Mouse (Mus musculus): ENCODE results near the gene Nup160. TPM values are rescaled to one million over a fixed set of nuclear protein-coding genes. Genes with fewer than 3 reads are reported as not detected.

Gene Nup160
- polyA plus RNA-seq (2011; ENCODE audit: insufficient read depth, insufficient read length, low read depth, missing spikeins): 133 TPM in 2 replicates

GRCm38 (mm10) chr2:90677007-90677406 is at the start of gene Nup160:
Gene Nup160 (plus strand): TSS chr2:90677215.
- Histone ChIP-seq H3K9ac (ENCODE audit: low read depth, poor library complexity, severe bottlenecking) (no peak within 1 kb of the TSS), H3K27ac (ENCODE audit: insufficient read depth, low read length) (no peak within 1 kb of the TSS), H3K4me3 (ENCODE audit: low read depth, low read length) (no peak within 1 kb of the TSS), H3K36me3 (ENCODE audit: control insufficient read depth, insufficient read depth, low read length, poor library complexity, severe bottlenecking) (peaks cover 10% of the 10 kb centered on the region), H3K27me3 (ENCODE audit: control insufficient read depth, insufficient read depth, low read length, poor library complexity, severe bottlenecking) (no peaks in the 10 kb centered on the region; the same call in 1 of the 2 replicates), H3K9me3 (replicated peaks; ENCODE audit: control insufficient read depth, insufficient read depth, low read length, poor library complexity, severe bottlenecking) (no peaks in the 10 kb centered on the region), H3K4me1 (ENCODE audit: control insufficient read depth, insufficient read depth, low read length) (no peaks in the 10 kb centered on the region)
- TF ChIP-seq EP300 (IDR thresholded peaks at IDR 0.05; ENCODE audit: insufficient read depth, low read depth, low read length): no peak
- no peak for TF ChIP-seq CTCF (IDR thresholded peaks at IDR 0.05; ENCODE audit: low read depth, low read length)
- no peak for TF ChIP-seq POLR2A (IDR thresholded peaks at IDR 0.05; ENCODE audit: insufficient read depth, low read length)

GRCm38 (mm10) chr2:90628261-90628660 is 48.8 kb upstream of the Nup160 start:
- Histone ChIP-seq H3K4me3 (ENCODE audit: low read depth, low read length) (no peak overlapping the region), H3K27ac (ENCODE audit: insufficient read depth, low read length) (no peak overlapping the region), H3K9me3 (replicated peaks; ENCODE audit: control insufficient read depth, insufficient read depth, low read length, poor library complexity, severe bottlenecking) (no peaks in the 10 kb centered on the region), H3K36me3 (ENCODE audit: control insufficient read depth, insufficient read depth, low read length, poor library complexity, severe bottlenecking) (no peaks in the 10 kb centered on the region), H3K27me3 (ENCODE audit: control insufficient read depth, insufficient read depth, low read length, poor library complexity, severe bottlenecking) (no peaks in the 10 kb centered on the region), H3K4me1 (ENCODE audit: control insufficient read depth, insufficient read depth, low read length) (no peaks in the 10 kb centered on the region), H3K9ac (ENCODE audit: low read depth, poor library complexity, severe bottlenecking) (no peak overlapping the region)
- TF ChIP-seq CTCF (IDR thresholded peaks at IDR 0.05; ENCODE audit: low read depth, low read length) (no peak), EP300 (IDR thresholded peaks at IDR 0.05; ENCODE audit: insufficient read depth, low read depth, low read length) (no peak), POLR2A (IDR thresholded peaks at IDR 0.05; ENCODE audit: insufficient read depth, low read length) (no peak)

- no peaks in the 10 kb centered on the region for H3K36me3 ChIP-seq (ENCODE audit: control insufficient read depth, insufficient read depth, low read length, poor library complexity, severe bottlenecking)
- no peaks in the 10 kb centered on the region for H3K4me1 ChIP-seq (ENCODE audit: control insufficient read depth, insufficient read depth, low read length)
- no peaks in the 10 kb centered on the region for H3K9me3 ChIP-seq (replicated peaks; ENCODE audit: control insufficient read depth, insufficient read depth, low read length, poor library complexity, severe bottlenecking)
- H3K27ac ChIP-seq (ENCODE audit: insufficient read depth, low read length): no peak overlapping the region
- TF ChIP-seq EP300 (IDR thresholded peaks at IDR 0.05; ENCODE audit: insufficient read depth, low read depth, low read length): no peak
- no peak for TF ChIP-seq CTCF (IDR thresholded peaks at IDR 0.05; ENCODE audit: low read depth, low read length)
- TF ChIP-seq POLR2A (IDR thresholded peaks at IDR 0.05; ENCODE audit: insufficient read depth, low read length): no peak
- H3K27me3 ChIP-seq (ENCODE audit: control insufficient read depth, insufficient read depth, low read length, poor library complexity, severe bottlenecking): no peaks in the 10 kb centered on the region
- no peak overlapping the region for H3K9ac ChIP-seq (ENCODE audit: low read depth, poor library complexity, severe bottlenecking)
- no peak overlapping the region for H3K4me3 ChIP-seq (ENCODE audit: low read depth, low read length)
These were observed 47.5 kb upstream of the Nup160 start for GRCm38 (mm10) chr2:90629552-90629951.

- H3K36me3 ChIP-seq (ENCODE audit: control insufficient read depth, insufficient read depth, low read length, poor library complexity, severe bottlenecking): no peaks in the 10 kb centered on the region
- H3K9me3 ChIP-seq (replicated peaks; ENCODE audit: control insufficient read depth, insufficient read depth, low read length, poor library complexity, severe bottlenecking): no peaks in the 10 kb centered on the region
- no peak for TF ChIP-seq POLR2A (IDR thresholded peaks at IDR 0.05; ENCODE audit: insufficient read depth, low read length)
- TF ChIP-seq CTCF (IDR thresholded peaks at IDR 0.05; ENCODE audit: low read depth, low read length): no peak
- no peak for TF ChIP-seq EP300 (IDR thresholded peaks at IDR 0.05; ENCODE audit: insufficient read depth, low read depth, low read length)
- H3K9ac ChIP-seq (ENCODE audit: low read depth, poor library complexity, severe bottlenecking): peak overlapping the region; percentile 63
- H3K4me3 ChIP-seq (ENCODE audit: low read depth, low read length): peak overlapping the region; percentile 46
- H3K27me3 ChIP-seq (ENCODE audit: control insufficient read depth, insufficient read depth, low read length, poor library complexity, severe bottlenecking): no peaks in the 10 kb centered on the region
- H3K27ac ChIP-seq (ENCODE audit: insufficient read depth, low read length): no peak overlapping the region
- H3K4me1 ChIP-seq (ENCODE audit: control insufficient read depth, insufficient read depth, low read length): no peaks in the 10 kb centered on the region
These were observed 44.9 kb upstream of the Nup160 start for GRCm38 (mm10) chr2:90631938-90632733.

- no peak overlapping the region for H3K4me3 ChIP-seq (ENCODE audit: low read depth, low read length)
- TF ChIP-seq EP300 (IDR thresholded peaks at IDR 0.05; ENCODE audit: insufficient read depth, low read depth, low read length) (no peak), CTCF (IDR thresholded peaks at IDR 0.05; ENCODE audit: low read depth, low read length) (no peak), POLR2A (IDR thresholded peaks at IDR 0.05; ENCODE audit: insufficient read depth, low read length) (no peak)
- no peaks in the 10 kb centered on the region for H3K36me3 ChIP-seq (ENCODE audit: control insufficient read depth, insufficient read depth, low read length, poor library complexity, severe bottlenecking)
- no peak overlapping the region for H3K27ac ChIP-seq (ENCODE audit: insufficient read depth, low read length)
- no peaks in the 10 kb centered on the region for H3K27me3 ChIP-seq (ENCODE audit: control insufficient read depth, insufficient read depth, low read length, poor library complexity, severe bottlenecking)
- H3K9me3 ChIP-seq (replicated peaks; ENCODE audit: control insufficient read depth, insufficient read depth, low read length, poor library complexity, severe bottlenecking): no peaks in the 10 kb centered on the region
- H3K9ac ChIP-seq (ENCODE audit: low read depth, poor library complexity, severe bottlenecking): no peak overlapping the region
- no peaks in the 10 kb centered on the region for H3K4me1 ChIP-seq (ENCODE audit: control insufficient read depth, insufficient read depth, low read length)
These were observed 42.3 kb upstream of the Nup160 start for GRCm38 (mm10) chr2:90634671-90635070.

- H3K36me3 ChIP-seq (ENCODE audit: control insufficient read depth, insufficient read depth, low read length, poor library complexity, severe bottlenecking): no peaks in the 10 kb centered on the region
- H3K27me3 ChIP-seq (ENCODE audit: control insufficient read depth, insufficient read depth, low read length, poor library complexity, severe bottlenecking): no peaks in the 10 kb centered on the region
- no peak overlapping the region for H3K4me3 ChIP-seq (ENCODE audit: low read depth, low read length)
These were observed 41.8 kb upstream of the Nup160 start for GRCm38 (mm10) chr2:90635085-90635723.

More at GRCm38 (mm10) chr2:90635085-90635723, 41.8 kb upstream of the Nup160 start:
- H3K9me3 ChIP-seq (replicated peaks; ENCODE audit: control insufficient read depth, insufficient read depth, low read length, poor library complexity, severe bottlenecking): no peaks in the 10 kb centered on the region
- no peaks in the 10 kb centered on the region for H3K4me1 ChIP-seq (ENCODE audit: control insufficient read depth, insufficient read depth, low read length)
- H3K9ac ChIP-seq (ENCODE audit: low read depth, poor library complexity, severe bottlenecking): no peak overlapping the region
- no peak overlapping the region for H3K27ac ChIP-seq (ENCODE audit: insufficient read depth, low read length)
- TF ChIP-seq POLR2A (IDR thresholded peaks at IDR 0.05; ENCODE audit: insufficient read depth, low read length) (no peak), CTCF (IDR thresholded peaks at IDR 0.05; ENCODE audit: low read depth, low read length) (no peak), EP300 (IDR thresholded peaks at IDR 0.05; ENCODE audit: insufficient read depth, low read depth, low read length) (no peak)

Data from ES-Bruce4 (cell line).